Mouse (Mus musculus): ENCODE data around the gene Trak1. TPM values are rescaled to one million over a fixed set of nuclear protein-coding genes. Genes with fewer than 3 reads are reported as not detected.

Trak1 gene
- polyA plus RNA-seq, 1 experiment from 2014 or later, result 27.1 TPM

DNA sequence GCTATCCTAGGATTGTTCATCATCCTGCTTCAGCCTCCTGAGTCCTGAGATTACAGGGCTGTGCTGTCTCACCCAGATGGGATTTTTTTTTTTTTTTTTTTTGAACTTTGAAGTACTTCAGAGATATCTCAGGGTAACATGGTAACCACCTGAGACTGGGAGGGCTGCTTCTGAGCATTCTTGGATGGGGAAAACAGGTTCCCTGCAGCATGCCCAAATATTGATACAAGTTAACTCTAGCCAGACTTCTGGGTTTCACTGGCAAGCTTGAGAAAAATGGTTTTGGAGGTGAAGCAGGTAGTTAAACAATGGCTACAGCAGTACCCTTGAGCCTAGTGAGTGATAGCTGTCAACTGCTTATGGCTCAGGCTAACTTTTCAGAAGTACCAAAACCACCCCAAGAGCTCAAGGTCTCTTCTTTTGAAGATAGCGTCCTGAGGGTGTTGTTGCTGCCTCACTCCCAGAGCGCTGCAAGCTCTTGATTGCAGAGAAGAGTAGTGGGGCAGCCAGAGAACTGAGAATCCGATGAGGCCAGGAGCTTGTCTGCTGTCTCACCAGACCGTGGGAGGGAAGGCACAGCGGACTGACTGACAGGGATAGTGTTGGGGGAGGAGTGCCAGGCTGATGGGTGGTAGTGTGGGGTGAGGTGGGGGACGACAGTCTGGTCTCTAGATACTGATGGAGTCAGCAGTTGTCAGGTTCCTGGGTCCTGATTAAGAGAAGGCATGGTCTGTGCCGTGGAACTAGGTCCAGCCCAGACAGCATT is 119.8 kb downstream of the Trak1 start:
- ATAC-seq (ENCODE audit: low read depth), result no peak
- Histone ChIP-seq H3K27ac (ENCODE audit: low read length) (peak overlapping the region; percentile 64; the same call in 1 of the 2 replicates), H3K4me3 (ENCODE audit: low read length) (peak overlapping the region; percentile 10; the same call in 1 of the 2 replicates), H3K36me3 (ENCODE audit: control insufficient read depth, insufficient read depth, low read length) (no peaks in the 10 kb centered on the region), H3K9me3 (ENCODE audit: control insufficient read depth, low read length) (no peaks in the 10 kb centered on the region), H3K27me3 (ENCODE audit: control insufficient read depth, insufficient read depth, low read depth, low read length) (no peaks in the 10 kb centered on the region), H3K4me1 (replicated peaks; ENCODE audit: control insufficient read depth, insufficient read depth, low read length) (peaks cover 22% of the 10 kb centered on the region), H3K4me2 (ENCODE audit: low read depth, low read length) (peak overlapping the region; percentile 30), H3K9ac (ENCODE audit: low read length) (no peak overlapping the region)
- 63% methylated on average over 7 of the region's 7 CpGs for WGBS

GRCm38 (mm10) chr9:121419011-121419410 is 121.7 kb downstream of the Trak1 start:
- no peak overlapping the region for H3K9ac ChIP-seq (ENCODE audit: low read length)
- peaks cover 30% of the 10 kb centered on the region for H3K4me1 ChIP-seq (replicated peaks; ENCODE audit: control insufficient read depth, insufficient read depth, low read length)
- no peak overlapping the region for H3K4me3 ChIP-seq (ENCODE audit: low read length)
- no peaks in the 10 kb centered on the region for H3K27me3 ChIP-seq (ENCODE audit: control insufficient read depth, insufficient read depth, low read depth, low read length)
- H3K9me3 ChIP-seq (ENCODE audit: control insufficient read depth, low read length), result no peaks in the 10 kb centered on the region
- ATAC-seq (ENCODE audit: low read depth), result no peak
- no peak overlapping the region for H3K27ac ChIP-seq (ENCODE audit: low read length)
- H3K36me3 ChIP-seq (ENCODE audit: control insufficient read depth, insufficient read depth, low read length), result no peaks in the 10 kb centered on the region
- WGBS, result 77% methylated on average over 3 of the region's 3 CpGs
- H3K4me2 ChIP-seq (ENCODE audit: low read depth, low read length), result no peak overlapping the region

DNA sequence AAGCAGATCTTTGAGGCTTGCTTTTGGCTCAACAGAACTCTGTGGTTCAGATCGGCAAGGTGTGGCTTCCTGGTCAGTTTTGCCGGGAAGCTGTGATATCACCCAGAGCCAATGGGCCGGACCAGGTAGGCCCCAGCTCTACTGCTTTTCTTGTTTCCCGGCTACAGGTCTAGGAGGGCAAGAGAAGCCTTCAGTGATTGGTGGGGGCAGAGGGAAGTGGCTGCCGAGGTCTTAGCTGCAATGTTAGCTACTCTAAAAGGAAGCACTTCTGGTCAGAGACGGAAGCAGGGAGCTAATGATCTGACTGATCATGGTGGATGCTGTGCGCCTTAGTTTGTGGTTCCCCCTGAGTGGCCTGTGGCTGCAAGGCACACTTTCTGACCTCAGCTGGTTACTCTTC is 122.3 kb downstream of the Trak1 start:
- Histone ChIP-seq H3K36me3 (ENCODE audit: control insufficient read depth, insufficient read depth, low read length) (no peaks in the 10 kb centered on the region), H3K4me1 (replicated peaks; ENCODE audit: control insufficient read depth, insufficient read depth, low read length) (peaks cover 30% of the 10 kb centered on the region), H3K9me3 (ENCODE audit: control insufficient read depth, low read length) (no peaks in the 10 kb centered on the region), H3K9ac (ENCODE audit: low read length) (no peak overlapping the region), H3K27me3 (ENCODE audit: control insufficient read depth, insufficient read depth, low read depth, low read length) (no peaks in the 10 kb centered on the region), H3K27ac (ENCODE audit: low read length) (no peak overlapping the region), H3K4me2 (ENCODE audit: low read depth, low read length) (no peak overlapping the region), H3K4me3 (ENCODE audit: low read length) (no peak overlapping the region)
- WGBS, result 64% methylated on average over 7 of the region's 7 CpGs
- no peak for ATAC-seq (ENCODE audit: low read depth)

- Histone ChIP-seq H3K4me3 (ENCODE audit: low read length) (no peak overlapping the region), H3K36me3 (ENCODE audit: control insufficient read depth, insufficient read depth, low read length) (no peaks in the 10 kb centered on the region), H3K27me3 (ENCODE audit: control insufficient read depth, insufficient read depth, low read depth, low read length) (no peaks in the 10 kb centered on the region), H3K27ac (ENCODE audit: low read length) (peak overlapping the region; percentile 86), H3K9me3 (ENCODE audit: control insufficient read depth, low read length) (no peaks in the 10 kb centered on the region), H3K9ac (ENCODE audit: low read length) (no peak overlapping the region), H3K4me1 (replicated peaks; ENCODE audit: control insufficient read depth, insufficient read depth, low read length) (peaks cover 25% of the 10 kb centered on the region), H3K4me2 (ENCODE audit: low read depth, low read length) (no peak overlapping the region)
- no peak for ATAC-seq (ENCODE audit: low read depth)
- WGBS, result 79% methylated on average over 6 of the region's 6 CpGs
These were observed 123.5 kb downstream of the Trak1 start for GRCm38 (mm10) chr9:121420817-121421216.

DNA sequence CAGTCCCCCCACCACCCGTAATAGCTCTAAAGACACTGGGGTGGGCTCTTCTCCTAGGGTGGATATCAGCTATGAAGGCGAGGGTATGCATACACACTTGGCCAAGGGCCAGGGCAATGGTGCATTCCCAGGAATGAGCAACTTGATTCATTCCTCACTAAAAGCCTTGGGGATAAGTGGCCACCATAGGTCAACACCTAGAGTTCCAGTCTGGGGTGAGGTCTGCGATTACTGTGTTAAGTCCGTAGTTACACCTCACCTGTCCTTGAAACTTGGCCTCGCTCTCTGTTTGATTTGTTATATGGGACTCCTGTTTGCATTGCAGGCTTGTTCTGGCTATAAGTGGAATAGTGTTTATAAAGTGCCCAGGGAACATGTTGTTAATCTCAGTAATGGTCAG is 125.1 kb downstream of the Trak1 start:
- no peaks in the 10 kb centered on the region for H3K9me3 ChIP-seq (ENCODE audit: control insufficient read depth, low read length)
- H3K4me3 ChIP-seq (ENCODE audit: low read length), result no peak overlapping the region
- peak overlapping the region; percentile 87 for H3K27ac ChIP-seq (ENCODE audit: low read length)
- peak; percentile 89 for ATAC-seq (ENCODE audit: low read depth)
- no peaks in the 10 kb centered on the region for H3K36me3 ChIP-seq (ENCODE audit: control insufficient read depth, insufficient read depth, low read length)
- H3K4me2 ChIP-seq (ENCODE audit: low read depth, low read length), result no peak overlapping the region
- peaks cover 21% of the 10 kb centered on the region for H3K4me1 ChIP-seq (replicated peaks; ENCODE audit: control insufficient read depth, insufficient read depth, low read length)
- H3K9ac ChIP-seq (ENCODE audit: low read length), result no peak overlapping the region
- no peaks in the 10 kb centered on the region for H3K27me3 ChIP-seq (ENCODE audit: control insufficient read depth, insufficient read depth, low read depth, low read length)
- 47% methylated on average over 5 of the region's 5 CpGs for WGBS

DNA sequence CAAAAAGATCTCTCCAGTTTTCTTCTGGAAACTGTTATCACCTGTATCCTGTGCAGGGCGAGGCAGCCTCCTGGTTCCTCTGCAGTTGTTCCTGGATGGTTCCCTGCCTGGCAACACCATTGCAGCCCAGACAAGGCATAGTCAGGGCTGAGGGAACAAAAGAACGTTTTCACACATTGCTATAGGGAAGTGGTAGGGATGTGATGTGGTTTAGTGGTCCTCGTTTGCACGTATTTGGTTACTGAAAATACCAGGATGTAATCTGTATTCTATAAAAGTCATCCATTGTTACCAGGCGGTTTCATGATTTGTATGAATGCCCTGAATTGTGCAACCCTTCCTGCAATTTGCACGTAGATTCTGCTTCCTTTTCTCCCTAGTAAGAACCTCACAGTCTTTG is 126.3 kb downstream of the Trak1 start:
- H3K4me2 ChIP-seq (ENCODE audit: low read depth, low read length), result no peak overlapping the region
- no peak overlapping the region for H3K4me3 ChIP-seq (ENCODE audit: low read length)
- no peaks in the 10 kb centered on the region for H3K9me3 ChIP-seq (ENCODE audit: control insufficient read depth, low read length)
- no peak overlapping the region for H3K9ac ChIP-seq (ENCODE audit: low read length)
- H3K4me1 ChIP-seq (replicated peaks; ENCODE audit: control insufficient read depth, insufficient read depth, low read length), result peaks cover 21% of the 10 kb centered on the region
- peak overlapping the region; percentile 87 for H3K27ac ChIP-seq (ENCODE audit: low read length)
- 75% methylated on average over 6 of the region's 6 CpGs for WGBS
- no peaks in the 10 kb centered on the region for H3K27me3 ChIP-seq (ENCODE audit: control insufficient read depth, insufficient read depth, low read depth, low read length)
- ATAC-seq (ENCODE audit: low read depth), result no peak
- H3K36me3 ChIP-seq (ENCODE audit: control insufficient read depth, insufficient read depth, low read length), result no peaks in the 10 kb centered on the region

- Histone ChIP-seq H3K9ac (ENCODE audit: low read length) (no peak overlapping the region), H3K4me3 (ENCODE audit: low read length) (no peak overlapping the region), H3K9me3 (ENCODE audit: control insufficient read depth, low read length) (no peaks in the 10 kb centered on the region), H3K36me3 (ENCODE audit: control insufficient read depth, insufficient read depth, low read length) (no peaks in the 10 kb centered on the region), H3K27ac (ENCODE audit: low read length) (no peak overlapping the region), H3K4me1 (replicated peaks; ENCODE audit: control insufficient read depth, insufficient read depth, low read length) (peaks cover 21% of the 10 kb centered on the region), H3K4me2 (ENCODE audit: low read depth, low read length) (no peak overlapping the region), H3K27me3 (ENCODE audit: control insufficient read depth, insufficient read depth, low read depth, low read length) (no peaks in the 10 kb centered on the region)
- WGBS, result 79% methylated on average over 16 of the region's 16 CpGs
- no peak for ATAC-seq (ENCODE audit: low read depth)
These were observed 127.2 kb downstream of the Trak1 start for GRCm38 (mm10) chr9:121424281-121425164.

DNA sequence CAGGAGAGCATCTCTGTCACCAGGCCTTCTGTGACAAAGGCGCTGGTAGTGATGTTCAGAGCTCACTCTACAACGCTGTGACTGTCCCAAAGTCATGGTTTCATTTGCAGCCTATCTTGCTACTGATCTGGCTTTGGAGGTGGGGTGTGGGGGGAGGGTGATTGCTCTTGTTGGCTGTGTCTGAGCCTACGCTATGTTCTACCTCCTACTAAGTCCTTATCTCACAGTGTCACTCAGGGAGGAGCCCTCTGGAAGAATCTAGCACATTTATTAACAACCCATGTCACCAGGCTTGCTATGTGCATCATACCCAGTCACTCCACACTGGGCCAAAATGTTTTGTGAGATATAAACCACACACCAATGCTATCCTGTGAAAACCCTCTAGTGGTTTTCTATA is 129.1 kb downstream of the Trak1 start:
- no peaks in the 10 kb centered on the region for H3K9me3 ChIP-seq (ENCODE audit: control insufficient read depth, low read length)
- no peak overlapping the region for H3K4me3 ChIP-seq (ENCODE audit: low read length)
- H3K4me1 ChIP-seq (replicated peaks; ENCODE audit: control insufficient read depth, insufficient read depth, low read length), result peaks cover 14% of the 10 kb centered on the region
- no peak overlapping the region for H3K27ac ChIP-seq (ENCODE audit: low read length)
- no peak for ATAC-seq (ENCODE audit: low read depth)
- no peak overlapping the region for H3K4me2 ChIP-seq (ENCODE audit: low read depth, low read length)
- no peak overlapping the region for H3K9ac ChIP-seq (ENCODE audit: low read length)
- WGBS, result 79% methylated on average over 3 of the region's 3 CpGs
- H3K36me3 ChIP-seq (ENCODE audit: control insufficient read depth, insufficient read depth, low read length), result no peaks in the 10 kb centered on the region
- no peaks in the 10 kb centered on the region for H3K27me3 ChIP-seq (ENCODE audit: control insufficient read depth, insufficient read depth, low read depth, low read length)

DNA sequence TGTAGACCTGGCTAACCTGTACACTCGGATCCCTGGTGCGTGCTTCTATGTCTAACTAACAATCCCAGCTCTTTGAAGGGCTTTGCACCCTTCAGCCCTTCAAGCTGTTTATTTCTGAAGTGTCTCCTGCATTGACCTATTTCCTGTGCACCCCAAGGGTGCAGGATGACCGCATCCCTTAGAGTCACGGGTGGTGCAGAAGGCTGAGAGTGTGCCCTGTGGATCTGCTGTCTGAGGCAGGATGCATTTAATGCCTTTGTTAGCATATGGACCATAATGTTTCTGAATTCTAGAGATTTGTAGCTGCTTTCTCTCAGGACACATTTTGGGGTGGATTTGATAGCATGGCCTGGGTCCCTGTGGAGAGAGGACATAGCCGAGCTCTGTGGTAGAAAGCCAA is 129.6 kb downstream of the Trak1 start:
- H3K4me3 ChIP-seq (ENCODE audit: low read length), result no peak overlapping the region
- H3K9ac ChIP-seq (ENCODE audit: low read length), result no peak overlapping the region
- H3K4me2 ChIP-seq (ENCODE audit: low read depth, low read length), result no peak overlapping the region
- 84% methylated on average over 5 of the region's 5 CpGs for WGBS
- no peak overlapping the region for H3K27ac ChIP-seq (ENCODE audit: low read length)
- ATAC-seq (ENCODE audit: low read depth), result no peak
- no peaks in the 10 kb centered on the region for H3K27me3 ChIP-seq (ENCODE audit: control insufficient read depth, insufficient read depth, low read depth, low read length)
- H3K36me3 ChIP-seq (ENCODE audit: control insufficient read depth, insufficient read depth, low read length), result no peaks in the 10 kb centered on the region
- no peaks in the 10 kb centered on the region for H3K9me3 ChIP-seq (ENCODE audit: control insufficient read depth, low read length)
- peaks cover 9% of the 10 kb centered on the region for H3K4me1 ChIP-seq (replicated peaks; ENCODE audit: control insufficient read depth, insufficient read depth, low read length)
